Mouse (Mus musculus) kidney, adult 10 weeks (tissue): ENCODE results near the gene Usp40. TPM values are rescaled to one million over a fixed set of nuclear protein-coding genes. Genes with fewer than 3 reads are reported as not detected.

Experiments used
- polyA plus RNA-seq: library from polyadenylated mRNA; stranded (reverse); fragments of 350-450 nt; fragmentation: Illumina TruSeq; extraction: RNeasy Lipid Tissue Mini Kit (QIAGEN cat#74804); gene quantifications from one replicate; pipeline ENCODE4 v1.2.3, GENCODE M21; 2014; ENCODE audit warnings: low read depth, low replicate concordance

The Usp40 gene
- 33.3 TPM for polyA plus RNA-seq

GRCm38 (mm10) chr1:88008211-88008697, at the start of gene Usp40:
Usp40 (minus strand) TSS chr1:88008551.

GRCm38 (mm10) chr1:88055088-88055487, 46.7 kb upstream of the Usp40 start, which contains the start of gene Ugt1a10:
Ugt1a10 (plus strand) TSS chr1:88055388.

Other genes starting within 250 kb of the Usp40 start
- gene Sag, start 204.9 kb downstream of the Usp40 start, polyA plus RNA-seq, result not detected
- 45.4 TPM for gene Dgkd, start 155.3 kb downstream of the Usp40 start, polyA plus RNA-seq
- 61.8 TPM for gene Ugt1a10, start 46.8 kb upstream of the Usp40 start, polyA plus RNA-seq
- 2.7 TPM for gene Ugt1a9, start 62.2 kb upstream of the Usp40 start, polyA plus RNA-seq
- gene Ugt1a8, start 79.3 kb upstream of the Usp40 start, polyA plus RNA-seq, result not detected
- gene Ugt1a7c, start 86.5 kb upstream of the Usp40 start, polyA plus RNA-seq, result 433 TPM
- 0.81 TPM for gene Ugt1a6b, start 94.7 kb upstream of the Usp40 start, polyA plus RNA-seq
- gene Ugt1a6a, start 126.3 kb upstream of the Usp40 start, polyA plus RNA-seq, result 17.1 TPM
- gene Ugt1a5, start 157.5 kb upstream of the Usp40 start, polyA plus RNA-seq, result 0.24 TPM
- 1,708 TPM for gene Ugt1a2, start 192.1 kb upstream of the Usp40 start, polyA plus RNA-seq
- gene Dnajb3, start 197.2 kb upstream of the Usp40 start, polyA plus RNA-seq, result 2.1 TPM
- gene Ugt1a1, start 203.4 kb upstream of the Usp40 start, polyA plus RNA-seq, result 9.7 TPM
- not detected for gene Mroh2a, start 218.4 kb upstream of the Usp40 start, polyA plus RNA-seq